Mouse (Mus musculus): Measurements from ENCODE around the gene Gabpb2. TPM values are rescaled to one million over a fixed set of nuclear protein-coding genes. Genes with fewer than 3 reads are reported as not detected.

The Gabpb2 gene
- polyA plus RNA-seq, 1 experiment from 2014 or later: 14.7 TPM

GRCm38 (mm10) chr3:95241498-95241897 is 23.8 kb upstream of the Gabpb2 start, which contains the start of gene Gm128:
Gm128 (minus strand) TSS chr3:95241598.
- Histone ChIP-seq H3K4me3 (no peak within 1 kb of the TSS), H3K36me3 (peaks cover 18% of the 10 kb centered on the region), H3K9ac (peak within 1 kb of the TSS; percentile 0; the same call in 1 of the 2 replicates), H3K4me2 (replicated peaks) (peak within 1 kb of the TSS; percentile 17), H3K27me3 (no peaks in the 10 kb centered on the region), H3K9me3 (no peaks in the 10 kb centered on the region), H3K4me1 (no peaks in the 10 kb centered on the region; the same call in 1 of the 2 replicates), H3K27ac (no peak within 1 kb of the TSS)
- ATAC-seq (ENCODE audit: insufficient number of reproducible peaks, insufficient read depth, low FRiP score, low TSS enrichment): no peak
- WGBS: 83% methylated on average over 7 of the region's 7 CpGs

- no peak overlapping the region for H3K27ac ChIP-seq
- no peak for ATAC-seq (ENCODE audit: insufficient number of reproducible peaks, insufficient read depth, low FRiP score, low TSS enrichment)
- WGBS: 21% methylated on average over 17 of the region's 17 CpGs
- H3K27me3 ChIP-seq: no peaks in the 10 kb centered on the region
- peaks cover 23% of the 10 kb centered on the region for H3K36me3 ChIP-seq
- H3K9me3 ChIP-seq: no peaks in the 10 kb centered on the region
- H3K4me3 ChIP-seq: no peak overlapping the region
- H3K9ac ChIP-seq: peak overlapping the region; percentile 0; the same call in 1 of the 2 replicates
- H3K4me1 ChIP-seq: no peaks in the 10 kb centered on the region; the same call in 1 of the 2 replicates
- peak overlapping the region; percentile 17 for H3K4me2 ChIP-seq (replicated peaks)
These were observed 23.2 kb upstream of the Gabpb2 start for GRCm38 (mm10) chr3:95240900-95241299.

- WGBS: 86% methylated on average over 12 of the region's 12 CpGs
- H3K9ac ChIP-seq: no peak overlapping the region
- H3K4me3 ChIP-seq: no peak overlapping the region
- H3K27me3 ChIP-seq: no peaks in the 10 kb centered on the region
- peaks cover 33% of the 10 kb centered on the region for H3K36me3 ChIP-seq
- H3K4me1 ChIP-seq: peaks cover 5% of the 10 kb centered on the region; the same call in 1 of the 2 replicates
- no peaks in the 10 kb centered on the region for H3K9me3 ChIP-seq
- no peak overlapping the region for H3K27ac ChIP-seq
- no peak for ATAC-seq (ENCODE audit: insufficient number of reproducible peaks, insufficient read depth, low FRiP score, low TSS enrichment)
- H3K4me2 ChIP-seq (replicated peaks): no peak overlapping the region
These were observed 22.3 kb upstream of the Gabpb2 start for GRCm38 (mm10) chr3:95239971-95240370.

- Histone ChIP-seq H3K4me2 (replicated peaks) (no peak overlapping the region), H3K9me3 (no peaks in the 10 kb centered on the region), H3K27me3 (no peaks in the 10 kb centered on the region), H3K27ac (no peak overlapping the region), H3K4me1 (peaks cover 5% of the 10 kb centered on the region; the same call in 1 of the 2 replicates), H3K9ac (no peak overlapping the region), H3K4me3 (no peak overlapping the region), H3K36me3 (peaks cover 42% of the 10 kb centered on the region)
- 88% methylated on average over 6 of the region's 6 CpGs for WGBS
- ATAC-seq (ENCODE audit: insufficient number of reproducible peaks, insufficient read depth, low FRiP score, low TSS enrichment): no peak
These were observed 21.3 kb upstream of the Gabpb2 start for GRCm38 (mm10) chr3:95239022-95239421.

- peaks cover 5% of the 10 kb centered on the region; the same call in 1 of the 2 replicates for H3K4me1 ChIP-seq
- 87% methylated on average over 8 of the region's 8 CpGs for WGBS
- H3K9ac ChIP-seq: no peak overlapping the region
- H3K4me2 ChIP-seq (replicated peaks): no peak overlapping the region
- H3K27me3 ChIP-seq: no peaks in the 10 kb centered on the region
- H3K4me3 ChIP-seq: no peak overlapping the region
- no peak overlapping the region for H3K27ac ChIP-seq
- ATAC-seq (ENCODE audit: insufficient number of reproducible peaks, insufficient read depth, low FRiP score, low TSS enrichment): no peak
- peaks cover 56% of the 10 kb centered on the region for H3K36me3 ChIP-seq
- no peaks in the 10 kb centered on the region for H3K9me3 ChIP-seq
These were observed 19.9 kb upstream of the Gabpb2 start for GRCm38 (mm10) chr3:95237541-95238099.

GRCm38 (mm10) chr3:95235386-95236301 is 17.9 kb upstream of the Gabpb2 start:
- Histone ChIP-seq H3K4me3 (no peak overlapping the region), H3K4me2 (replicated peaks) (no peak overlapping the region), H3K9ac (no peak overlapping the region), H3K4me1 (peaks cover 18% of the 10 kb centered on the region), H3K27me3 (no peaks in the 10 kb centered on the region), H3K27ac (peak overlapping the region; percentile 41; the same call in 1 of the 2 replicates), H3K9me3 (no peaks in the 10 kb centered on the region), H3K36me3 (peaks cover 66% of the 10 kb centered on the region)
- no peak for ATAC-seq (ENCODE audit: insufficient number of reproducible peaks, insufficient read depth, low FRiP score, low TSS enrichment)
- WGBS: 59% methylated on average over 23 of the region's 23 CpGs

- Histone ChIP-seq H3K27ac (no peak overlapping the region), H3K27me3 (no peaks in the 10 kb centered on the region), H3K4me1 (peaks cover 29% of the 10 kb centered on the region), H3K9ac (no peak overlapping the region), H3K9me3 (no peaks in the 10 kb centered on the region), H3K36me3 (peaks cover 62% of the 10 kb centered on the region), H3K4me3 (no peak overlapping the region), H3K4me2 (replicated peaks) (no peak overlapping the region)
- no peak for ATAC-seq (ENCODE audit: insufficient number of reproducible peaks, insufficient read depth, low FRiP score, low TSS enrichment)
- 88% methylated on average over 16 of the region's 16 CpGs for WGBS
These were observed 15.7 kb upstream of the Gabpb2 start for GRCm38 (mm10) chr3:95233303-95233980.

- no peak overlapping the region for H3K4me3 ChIP-seq
- H3K27me3 ChIP-seq: no peaks in the 10 kb centered on the region
- no peaks in the 10 kb centered on the region for H3K9me3 ChIP-seq
- WGBS: 91% methylated on average over 7 of the region's 7 CpGs
- no peak overlapping the region for H3K27ac ChIP-seq
- ATAC-seq (ENCODE audit: insufficient number of reproducible peaks, insufficient read depth, low FRiP score, low TSS enrichment): no peak
- no peak overlapping the region for H3K9ac ChIP-seq
- H3K4me2 ChIP-seq (replicated peaks): no peak overlapping the region
- H3K4me1 ChIP-seq: peaks cover 29% of the 10 kb centered on the region
- H3K36me3 ChIP-seq: peaks cover 56% of the 10 kb centered on the region
These were observed 15.1 kb upstream of the Gabpb2 start for GRCm38 (mm10) chr3:95232771-95233170.

GRCm38 (mm10) chr3:95231298-95232221 is 13.8 kb upstream of the Gabpb2 start, which contains the start of gene Mllt11:
Mllt11 (minus strand) TSS chr3:95232171.
- Histone ChIP-seq H3K4me1 (peaks cover 36% of the 10 kb centered on the region), H3K27me3 (no peaks in the 10 kb centered on the region), H3K27ac (peak within 1 kb of the TSS; percentile 95), H3K9ac (peak within 1 kb of the TSS; percentile 92), H3K36me3 (peaks cover 48% of the 10 kb centered on the region), H3K9me3 (no peaks in the 10 kb centered on the region), H3K4me3 (peak within 1 kb of the TSS; percentile 80; the same call in 1 of the 2 replicates), H3K4me2 (replicated peaks) (peak within 1 kb of the TSS; percentile 79)
- no peak for ATAC-seq (ENCODE audit: insufficient number of reproducible peaks, insufficient read depth, low FRiP score, low TSS enrichment)
- WGBS: 83% methylated on average over 13 of the region's 13 CpGs

- Histone ChIP-seq H3K9me3 (no peaks in the 10 kb centered on the region), H3K9ac (peak overlapping the region; percentile 92), H3K4me1 (peaks cover 39% of the 10 kb centered on the region), H3K4me2 (replicated peaks) (peak overlapping the region; percentile 79), H3K36me3 (peaks cover 42% of the 10 kb centered on the region), H3K27ac (peak overlapping the region; percentile 95), H3K4me3 (peak overlapping the region; percentile 80), H3K27me3 (no peaks in the 10 kb centered on the region)
- WGBS: 39% methylated on average over 8 of the region's 8 CpGs
- ATAC-seq (ENCODE audit: insufficient number of reproducible peaks, insufficient read depth, low FRiP score, low TSS enrichment): no peak
These were observed 13.0 kb upstream of the Gabpb2 start for GRCm38 (mm10) chr3:95230495-95231297.
